Mouse (Mus musculus) right cerebral cortex, postnatal 10 days (tissue): ENCODE measurements around the gene Scn3b.
A peak's percentile ranks its signal among the peaks of the same experiment; 100 is the strongest.

Experiments
- DNase-seq, 2 experiments: peaks; one replicate each; pipeline ENCODE4 v3.0.0; 2021; ENCODE audit warnings: low spot score in 2 of 2

Gene Scn3b

DNA sequence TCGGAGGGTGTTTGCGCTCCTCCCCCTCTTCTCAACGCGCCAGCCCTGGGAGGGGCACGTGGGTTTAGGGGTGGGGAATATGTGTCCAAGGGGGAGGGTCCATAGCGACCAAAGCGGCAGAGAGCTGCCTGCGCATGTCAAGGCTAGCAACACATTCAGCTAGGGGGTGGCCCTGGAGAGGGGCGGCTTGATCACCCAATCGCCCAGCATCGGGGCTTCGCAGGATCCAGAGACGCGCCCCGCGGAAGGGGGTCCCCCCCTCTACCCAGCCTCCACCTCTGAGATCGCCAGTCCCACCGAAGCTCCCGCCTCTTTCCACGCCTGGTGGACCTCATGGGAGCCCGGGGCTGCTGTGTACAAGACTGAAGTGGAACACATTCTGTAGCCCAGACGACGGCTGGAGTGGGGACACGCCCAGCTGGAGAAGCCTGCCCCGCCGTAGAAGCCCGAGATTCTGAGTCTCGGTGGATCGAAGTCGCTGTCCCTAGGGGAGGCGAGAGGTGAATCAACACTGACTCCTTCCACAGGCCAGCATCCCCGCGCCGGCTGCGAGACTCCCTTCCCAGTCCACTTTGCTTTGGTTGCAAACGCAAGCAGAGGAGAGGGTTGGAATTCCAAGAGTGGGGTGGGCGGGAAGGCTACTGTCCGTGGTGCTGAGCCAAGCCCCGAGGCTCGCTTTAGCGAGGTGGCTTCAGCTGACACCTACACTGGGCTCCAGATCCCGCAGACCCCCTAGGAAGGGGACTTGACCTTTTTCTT, at the start of gene Scn3b:
TSS of gene Scn3b (plus strand) at position 115 of the 759 bp plus-strand sequence.
- peak; percentile 93 to 96 for DNase-seq

- no peak for DNase-seq
These were observed 44.7 kb upstream of the Scn3b start for GRCm38 (mm10) chr9:40224289-40224688.

DNA sequence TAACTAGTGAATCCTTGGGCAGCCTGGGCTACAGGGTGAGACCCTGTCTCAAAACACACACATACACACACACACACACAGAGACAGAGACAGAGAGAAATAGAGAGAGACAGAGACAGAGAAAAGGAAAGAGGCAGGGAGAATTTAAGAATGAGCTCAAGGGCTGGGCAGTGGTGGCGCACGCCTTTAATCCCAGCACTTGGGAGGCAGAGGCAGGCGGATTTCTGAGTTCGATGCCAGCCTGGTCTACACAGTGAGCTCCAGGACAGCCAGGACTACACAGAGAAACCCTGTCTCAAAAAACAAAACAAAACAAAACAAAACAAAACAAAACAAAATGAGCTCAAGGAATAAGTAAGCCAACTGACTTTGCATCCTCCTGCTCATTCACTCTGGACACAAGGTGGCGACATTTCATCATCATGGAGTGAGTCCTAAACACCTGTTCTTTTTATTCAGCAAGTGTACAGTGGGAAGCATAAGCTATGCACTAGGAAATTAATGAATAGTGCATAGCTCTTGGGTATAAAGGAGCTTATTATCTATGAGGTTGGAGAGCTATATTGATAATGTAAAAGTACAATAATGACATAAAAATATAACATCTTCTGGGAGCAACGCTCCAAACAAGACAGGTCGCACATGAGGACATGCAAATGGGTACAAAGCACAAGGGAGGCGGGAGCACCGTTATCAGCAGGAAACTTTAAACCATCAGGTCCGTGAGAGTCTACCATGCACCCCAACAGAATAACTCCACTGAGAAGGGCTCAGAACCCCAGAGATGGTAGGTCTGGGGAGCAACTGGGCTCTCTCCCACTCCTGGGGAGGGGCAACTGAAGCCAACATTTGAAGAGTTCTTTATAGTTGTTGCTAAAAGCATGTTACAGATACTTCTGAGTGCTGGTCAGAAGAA, 40.9 kb upstream of the Scn3b start:
- peak; percentile 60 to 77 for DNase-seq

DNA sequence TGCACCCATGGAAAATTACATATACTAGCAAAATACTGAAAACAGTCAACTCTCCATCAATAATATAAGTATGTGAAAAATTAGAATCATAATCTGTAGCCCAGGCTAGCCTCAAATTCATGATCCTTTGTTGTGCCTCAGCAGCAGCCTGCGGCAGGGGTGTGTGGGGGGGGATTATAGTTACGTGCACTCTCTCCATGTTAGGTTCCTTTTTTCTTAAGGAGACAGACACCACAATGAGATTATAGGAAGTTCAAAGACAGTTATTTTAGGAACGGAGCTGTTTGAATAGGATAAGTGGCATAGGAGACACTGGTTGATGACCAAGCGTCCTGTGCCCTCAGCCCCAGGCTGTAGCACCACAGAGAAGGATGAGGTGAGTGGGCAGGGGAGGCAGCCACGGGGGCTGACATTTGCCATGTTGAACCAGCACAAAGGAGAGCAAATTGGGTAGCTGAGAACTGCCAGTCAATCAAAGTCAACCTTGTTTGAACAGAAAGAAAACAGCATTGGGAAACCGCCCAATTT, 40.1 kb upstream of the Scn3b start:
- DNase-seq: no peak

DNA sequence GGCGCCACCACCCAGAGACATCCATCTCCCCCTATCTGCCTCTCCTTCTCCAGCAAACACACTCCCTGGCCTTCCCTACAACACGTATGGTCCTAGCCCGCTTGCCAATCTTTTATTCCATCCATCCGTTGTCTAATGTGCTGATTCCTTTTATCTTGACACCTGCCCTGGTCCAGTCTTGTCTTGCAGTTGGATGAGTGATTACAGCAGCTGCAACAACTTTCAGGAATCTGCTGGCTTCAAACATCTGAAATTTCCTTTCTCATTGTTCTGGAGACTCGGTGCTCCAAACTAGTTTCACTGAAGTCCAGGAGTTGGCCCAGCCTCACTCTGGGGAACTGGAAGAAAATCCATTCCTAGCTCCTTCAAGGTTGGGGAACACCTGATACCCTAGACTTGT, 39.5 kb upstream of the Scn3b start:
- DNase-seq: no peak

- no peak for DNase-seq
These were observed 38.0 kb upstream of the Scn3b start for GRCm38 (mm10) chr9:40231019-40231418.

DNA sequence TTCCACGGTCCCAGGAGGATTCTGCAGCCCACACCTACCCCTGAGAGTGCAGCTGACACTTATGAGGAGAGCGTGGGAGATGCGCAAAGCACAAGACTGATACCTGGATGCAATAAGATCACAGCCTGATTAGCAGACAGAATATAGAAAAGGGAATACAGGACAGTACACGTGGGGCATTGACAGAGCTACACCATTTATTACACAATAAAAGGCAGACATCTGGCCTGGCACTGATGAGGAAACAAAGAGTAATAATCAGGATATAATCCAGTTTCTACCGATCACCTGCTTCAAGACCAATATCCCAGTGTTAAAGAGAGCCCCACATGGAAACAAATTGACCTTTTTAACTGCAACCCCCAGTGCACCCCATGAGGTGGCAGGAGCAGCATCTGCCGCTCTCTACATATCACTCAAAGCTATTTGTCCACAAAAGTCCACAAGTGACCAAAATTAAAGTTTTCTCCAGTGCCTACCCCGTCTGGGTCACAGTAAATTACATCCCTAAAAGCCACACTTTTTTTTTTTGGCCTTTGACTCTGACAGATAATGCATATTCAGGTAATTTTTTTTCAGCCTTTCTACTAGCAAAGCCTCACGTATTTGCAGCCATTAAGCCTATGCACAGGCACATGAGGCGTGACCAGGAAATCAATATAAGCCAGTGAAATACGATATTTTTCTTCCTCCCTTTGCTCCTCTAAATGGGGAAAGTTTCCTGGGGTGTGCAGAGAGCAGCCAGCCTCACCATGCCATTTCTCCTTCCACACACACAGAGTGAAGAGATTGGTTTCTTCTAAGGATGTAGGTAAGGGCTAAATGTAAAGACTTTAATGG, 34.6 kb upstream of the Scn3b start:
- DNase-seq: no peak

- no peak for DNase-seq
These were observed 33.8 kb upstream of the Scn3b start for GRCm38 (mm10) chr9:40235220-40235619.

- DNase-seq: no peak
These were observed 29.3 kb upstream of the Scn3b start for GRCm38 (mm10) chr9:40239749-40240148.

DNA sequence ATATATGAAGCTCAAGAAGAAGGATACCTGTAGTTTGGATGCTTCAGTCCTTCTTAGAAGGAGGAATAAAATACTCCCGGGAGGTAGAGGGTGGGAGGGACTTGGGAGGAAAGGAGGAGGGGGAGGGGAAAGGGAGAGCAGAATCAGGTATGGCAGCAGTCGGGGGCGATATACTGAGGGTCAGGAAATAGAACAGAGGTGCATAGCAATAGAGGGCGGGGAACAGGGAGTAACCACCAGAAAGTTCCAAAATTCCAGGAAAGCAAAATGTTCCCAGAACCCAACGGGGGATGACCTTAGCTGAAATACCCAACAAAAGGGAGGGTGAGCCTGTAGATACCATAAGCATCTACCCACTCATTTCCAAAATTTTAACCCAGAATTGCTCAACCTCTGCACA, 28.7 kb upstream of the Scn3b start:
- no peak for DNase-seq

DNA sequence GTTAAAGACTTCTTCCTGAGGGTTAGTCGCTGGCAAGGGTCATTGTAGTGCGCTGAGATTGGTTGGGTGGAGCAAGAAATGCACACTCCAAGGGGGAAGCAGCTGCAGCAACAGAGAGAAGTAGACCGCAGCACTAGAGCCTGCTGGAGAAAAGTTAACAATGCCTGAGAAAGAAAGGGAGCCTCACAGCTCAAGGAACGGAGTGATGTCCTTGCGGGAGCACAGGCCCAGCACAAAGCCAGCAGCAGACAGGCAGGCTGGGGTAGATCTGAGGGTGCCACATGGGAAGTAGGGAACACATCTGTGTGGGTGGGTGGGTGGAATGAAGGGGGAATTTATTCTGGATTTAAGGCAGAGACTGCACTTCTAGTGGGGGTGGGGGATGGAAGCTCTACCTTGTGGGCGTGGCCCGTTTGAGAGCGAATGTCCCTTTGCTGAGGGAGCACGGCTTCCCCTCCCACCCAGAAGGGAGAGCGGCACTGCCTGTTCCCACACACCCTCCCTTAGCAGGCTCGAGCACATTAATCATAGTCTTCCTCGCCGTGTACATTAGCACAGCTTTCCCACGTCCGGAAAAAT, 27.7 kb upstream of the Scn3b start:
- peak; percentile 75 to 76 for DNase-seq

DNA sequence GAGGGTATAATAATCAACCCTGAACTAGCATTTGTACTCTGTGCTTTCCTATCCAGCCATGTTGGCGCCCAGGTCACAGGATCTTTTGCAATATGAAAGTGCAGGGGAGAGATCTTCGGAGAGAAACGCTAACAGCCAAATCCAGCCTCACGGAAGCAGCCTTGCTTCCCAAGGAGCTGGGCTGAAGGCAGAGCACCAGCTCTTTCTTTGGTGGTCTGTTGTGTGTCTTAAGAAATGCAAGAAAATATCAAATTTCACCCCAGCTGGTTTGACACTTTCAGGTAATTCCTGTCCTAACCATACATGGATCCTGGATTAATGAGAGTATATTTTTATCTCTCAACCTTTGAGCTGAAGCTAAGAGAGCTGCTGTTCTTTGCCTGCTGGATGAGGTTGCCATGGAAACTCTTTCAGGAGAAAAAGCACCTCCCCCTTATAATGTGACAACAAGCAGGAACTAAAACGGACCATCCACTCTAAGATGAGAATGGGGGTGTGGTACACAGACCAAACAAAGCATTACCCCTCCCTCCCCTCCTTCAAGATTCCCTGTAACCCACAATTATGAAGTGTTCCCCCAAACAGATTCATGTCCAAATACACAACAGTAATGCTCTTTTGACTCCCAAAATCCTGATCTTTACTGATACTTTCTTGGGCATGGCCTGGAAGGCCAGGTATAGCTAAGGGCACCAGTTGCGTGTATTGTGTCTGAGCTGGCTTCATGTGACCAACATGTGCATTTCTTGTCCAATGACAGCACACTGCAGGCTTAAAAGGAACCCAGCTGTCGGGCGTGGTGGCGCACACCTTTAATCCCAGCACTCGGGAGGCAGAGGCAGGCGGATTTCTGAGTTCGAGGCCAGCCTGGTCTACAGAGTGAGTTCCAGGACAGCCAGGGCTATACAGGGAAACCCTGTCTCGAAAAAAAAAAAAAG, 26.8 kb upstream of the Scn3b start:
- DNase-seq: peak; percentile 56 to 83

DNA sequence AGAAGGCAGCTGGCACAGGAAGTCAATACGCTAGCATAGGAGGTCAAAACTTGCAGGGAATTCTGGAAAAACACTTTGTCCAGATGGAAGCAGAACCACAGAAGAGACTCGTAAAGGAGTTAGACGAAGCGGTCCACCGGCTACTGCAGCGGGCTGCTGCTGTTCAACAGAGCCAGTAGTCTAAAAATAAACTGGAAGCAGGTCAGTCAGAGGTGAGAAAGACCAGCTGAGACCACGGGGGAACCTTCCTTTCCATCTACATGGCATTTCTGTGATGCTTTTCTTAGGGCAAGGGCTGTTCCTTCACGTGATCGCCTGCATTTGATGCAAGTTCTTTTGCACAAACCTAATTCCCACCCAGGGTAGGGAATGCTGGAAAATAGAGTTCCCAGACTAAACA, 23.6 kb upstream of the Scn3b start:
- no peak for DNase-seq

DNA sequence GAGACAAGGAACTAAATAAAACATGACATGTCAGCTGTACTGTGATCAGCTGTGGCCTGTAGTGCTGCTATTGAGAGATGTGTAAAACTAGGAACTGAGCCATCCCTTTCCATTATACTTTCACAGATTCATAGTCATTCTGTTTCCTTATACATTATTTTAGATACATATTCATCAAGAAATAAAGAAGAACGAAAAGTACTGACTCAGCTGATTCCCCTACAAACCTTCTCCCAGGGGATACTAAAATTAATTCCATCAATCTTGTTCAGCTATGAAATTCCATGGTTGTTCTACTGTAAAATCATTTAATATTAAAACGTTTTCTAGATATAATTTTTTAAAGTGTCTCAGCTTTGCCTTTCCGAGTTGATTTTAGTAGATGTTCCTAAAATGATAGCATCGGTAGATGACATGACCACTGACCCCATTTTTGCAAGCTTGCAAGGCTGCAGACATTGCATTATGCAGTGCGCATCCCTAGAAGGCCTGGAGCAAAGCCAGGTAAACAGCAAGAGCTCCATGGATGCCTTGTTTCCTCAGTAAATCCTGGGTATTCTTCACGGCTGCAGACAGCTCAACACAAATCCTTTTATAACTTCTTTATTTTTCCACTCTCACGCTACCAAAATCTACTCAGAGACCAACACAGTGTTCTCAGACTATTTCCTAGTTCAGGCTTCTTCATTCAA, 22.9 kb upstream of the Scn3b start:
- peak; percentile 36 to 38 for DNase-seq

DNA sequence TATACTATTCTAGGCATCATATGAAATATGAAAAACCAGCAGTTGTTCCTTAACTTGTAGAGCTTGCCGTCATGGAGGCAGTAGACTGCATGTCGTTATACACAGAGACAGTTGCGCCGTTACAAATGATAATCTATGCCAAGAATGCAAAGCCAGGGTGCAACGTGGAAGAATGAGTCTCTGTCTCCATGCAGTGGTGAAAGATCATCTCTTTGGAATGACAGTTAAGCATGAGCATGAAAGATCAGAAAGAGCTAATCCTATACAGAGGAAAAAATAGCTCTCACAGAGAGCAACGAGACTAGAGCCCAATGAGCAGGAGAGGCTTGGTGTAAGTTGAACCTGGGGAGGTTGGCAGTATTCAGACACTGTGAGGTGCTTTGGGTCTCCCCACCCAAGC, 22.3 kb upstream of the Scn3b start:
- DNase-seq: no peak

DNA sequence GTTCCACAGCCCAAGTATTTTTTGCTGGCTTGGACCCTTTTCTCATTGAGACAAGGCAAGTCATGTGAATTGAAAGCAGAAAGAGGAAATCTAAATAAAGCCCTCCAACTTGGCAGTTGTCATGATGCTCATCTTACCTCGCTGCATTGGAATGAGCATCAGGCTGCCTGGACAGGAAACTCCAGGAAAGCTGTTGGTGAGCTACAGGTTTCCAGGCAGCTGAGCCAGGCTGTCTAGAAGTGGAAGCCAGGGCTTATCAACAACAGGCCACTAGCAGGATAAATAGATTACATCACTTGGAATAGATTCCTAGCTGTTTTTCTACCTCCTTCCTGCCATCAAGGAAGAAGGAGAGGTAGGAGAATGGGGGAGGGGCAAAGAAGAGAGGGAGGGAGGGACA, 19.9 kb upstream of the Scn3b start:
- DNase-seq: no peak

DNA sequence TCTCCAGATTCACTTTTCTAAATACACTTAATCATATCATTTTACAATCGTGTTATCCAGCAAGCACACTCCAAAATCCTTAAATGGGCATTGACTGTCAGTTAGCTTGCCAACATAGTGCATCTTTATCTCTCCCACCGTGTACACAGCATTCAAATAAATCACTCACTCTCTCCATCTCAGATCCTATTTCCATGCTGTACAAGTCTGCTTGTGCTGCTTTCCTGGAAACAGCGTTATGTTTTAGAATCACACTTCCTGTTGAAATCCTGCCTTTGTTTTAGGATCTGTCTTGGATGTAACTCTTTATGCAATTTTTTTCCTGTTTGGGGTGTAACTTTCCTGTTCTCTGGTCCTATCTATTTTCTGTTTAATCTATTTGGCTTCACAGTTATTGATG, 16.6 kb upstream of the Scn3b start:
- DNase-seq: no peak

DNA sequence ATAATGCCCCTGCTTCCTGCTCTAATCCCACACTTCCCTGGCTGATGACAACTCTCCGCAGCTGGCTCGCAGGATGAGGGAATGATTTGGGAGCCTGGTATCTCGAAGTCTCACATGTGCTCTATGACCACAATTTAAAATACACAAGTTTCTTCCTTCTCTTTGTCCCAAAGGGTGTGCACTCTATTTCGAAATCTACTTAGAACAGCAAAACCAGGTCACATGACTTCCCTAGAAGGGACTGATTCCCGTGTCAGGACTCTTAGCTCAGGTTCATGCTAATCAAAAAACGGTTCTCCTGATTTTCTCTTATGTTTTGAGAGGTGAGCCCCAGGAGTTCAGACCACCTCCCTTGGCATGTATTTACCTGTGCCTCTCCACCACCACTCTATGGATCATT, 5.1 kb upstream of the Scn3b start:
- DNase-seq: no peak

DNA sequence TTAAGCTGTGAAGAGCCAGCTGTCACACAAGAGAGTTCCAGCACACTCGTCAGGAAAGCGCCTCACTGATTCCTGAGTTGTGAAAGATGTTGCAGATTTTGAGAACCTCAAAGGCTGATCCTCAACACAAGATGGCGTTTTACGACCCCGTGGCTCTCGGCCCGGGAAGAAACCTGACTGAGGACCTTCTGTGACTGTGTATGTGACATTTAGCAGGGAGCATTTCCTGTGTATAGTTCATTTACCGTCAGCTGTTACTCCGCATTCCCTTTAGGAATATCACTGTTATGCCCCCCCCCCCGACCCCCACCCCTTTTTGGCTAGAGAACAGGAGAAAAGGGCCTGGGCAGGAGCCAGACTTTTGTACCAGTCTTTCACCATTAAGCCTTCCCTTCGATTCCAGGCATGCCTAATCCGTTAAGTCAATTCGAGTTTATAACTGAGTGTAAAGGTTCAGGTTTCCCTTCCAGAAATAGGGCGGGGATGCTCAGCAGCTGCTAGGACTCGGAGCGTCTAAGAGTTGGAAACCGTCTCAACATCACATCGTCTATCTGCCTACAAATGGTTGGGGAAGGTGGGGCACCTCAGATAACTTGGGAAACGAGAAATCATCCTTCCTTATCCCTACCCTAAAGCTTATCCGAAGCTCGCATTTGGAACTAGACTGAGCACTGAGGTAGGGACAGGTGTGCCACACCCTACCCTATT, 823 bp upstream of the Scn3b start:
- peak in 1 of 2 experiments; percentile 44 for DNase-seq
